Mouse (Mus musculus): Measurements from ENCODE around the gene Hand2. TPM values are rescaled to one million over a fixed set of nuclear protein-coding genes. Genes with fewer than 3 reads are reported as not detected.

The Hand2 gene
- polyA plus RNA-seq, 1 experiment from 2014 or later: not detected

GRCm38 (mm10) chr8:57330106-57330505 lies 9.3 kb downstream of the Hand2 start:
- Histone ChIP-seq H3K4me3 (ENCODE audit: inconsistent target) (no peak overlapping the region), H3K36me3 (ENCODE audit: inconsistent target) (no peaks in the 10 kb centered on the region)

GRCm38 (mm10) chr8:57331727-57332630 lies 11.2 kb downstream of the Hand2 start:
- Histone ChIP-seq H3K36me3 (ENCODE audit: inconsistent target) (no peaks in the 10 kb centered on the region), H3K27ac (no peak overlapping the region), H3K4me3 (ENCODE audit: inconsistent target) (no peak overlapping the region), H3K79me2 (ENCODE audit: inconsistent target) (no peaks in the 10 kb centered on the region)
- WGBS (ENCODE audit: missing documents): 7% methylated on average over 28 of the region's 29 CpGs

More at GRCm38 (mm10) chr8:57330106-57330505, 9.3 kb downstream of the Hand2 start:
- WGBS (ENCODE audit: missing documents): 57% methylated on average over 2 of the region's 2 CpGs
- H3K27ac ChIP-seq: no peak overlapping the region
- H3K79me2 ChIP-seq (ENCODE audit: inconsistent target): no peaks in the 10 kb centered on the region

- WGBS (ENCODE audit: missing documents): 4% methylated on average over 26 of the region's 26 CpGs
- no peak overlapping the region for H3K27ac ChIP-seq
- H3K4me3 ChIP-seq (ENCODE audit: inconsistent target): no peak overlapping the region
- H3K36me3 ChIP-seq (ENCODE audit: inconsistent target): no peaks in the 10 kb centered on the region
- no peaks in the 10 kb centered on the region for H3K79me2 ChIP-seq (ENCODE audit: inconsistent target)
Measured at GRCm38 (mm10) chr8:57332676-57333482, 12.1 kb downstream of the Hand2 start.

- H3K4me3 ChIP-seq (ENCODE audit: inconsistent target): no peak overlapping the region
- 5% methylated on average over 9 of the region's 9 CpGs for WGBS (ENCODE audit: missing documents)
- no peaks in the 10 kb centered on the region for H3K79me2 ChIP-seq (ENCODE audit: inconsistent target)
- no peak overlapping the region for H3K27ac ChIP-seq
- no peaks in the 10 kb centered on the region for H3K36me3 ChIP-seq (ENCODE audit: inconsistent target)
Measured at GRCm38 (mm10) chr8:57333483-57333770, 12.6 kb downstream of the Hand2 start.

- WGBS (ENCODE audit: missing documents): 2% methylated on average over 41 of the region's 41 CpGs
- Histone ChIP-seq H3K36me3 (ENCODE audit: inconsistent target) (no peaks in the 10 kb centered on the region), H3K4me3 (ENCODE audit: inconsistent target) (no peak overlapping the region), H3K79me2 (ENCODE audit: inconsistent target) (no peaks in the 10 kb centered on the region), H3K27ac (no peak overlapping the region)
Measured at GRCm38 (mm10) chr8:57333795-57334551, 13.2 kb downstream of the Hand2 start.

- H3K27ac ChIP-seq: no peak overlapping the region
- H3K4me3 ChIP-seq (ENCODE audit: inconsistent target): no peak overlapping the region
- 5% methylated on average over 5 of the region's 5 CpGs for WGBS (ENCODE audit: missing documents)
- H3K36me3 ChIP-seq (ENCODE audit: inconsistent target): no peaks in the 10 kb centered on the region
- H3K79me2 ChIP-seq (ENCODE audit: inconsistent target): no peaks in the 10 kb centered on the region
Measured at GRCm38 (mm10) chr8:57334714-57335113, 13.9 kb downstream of the Hand2 start.

DNA sequence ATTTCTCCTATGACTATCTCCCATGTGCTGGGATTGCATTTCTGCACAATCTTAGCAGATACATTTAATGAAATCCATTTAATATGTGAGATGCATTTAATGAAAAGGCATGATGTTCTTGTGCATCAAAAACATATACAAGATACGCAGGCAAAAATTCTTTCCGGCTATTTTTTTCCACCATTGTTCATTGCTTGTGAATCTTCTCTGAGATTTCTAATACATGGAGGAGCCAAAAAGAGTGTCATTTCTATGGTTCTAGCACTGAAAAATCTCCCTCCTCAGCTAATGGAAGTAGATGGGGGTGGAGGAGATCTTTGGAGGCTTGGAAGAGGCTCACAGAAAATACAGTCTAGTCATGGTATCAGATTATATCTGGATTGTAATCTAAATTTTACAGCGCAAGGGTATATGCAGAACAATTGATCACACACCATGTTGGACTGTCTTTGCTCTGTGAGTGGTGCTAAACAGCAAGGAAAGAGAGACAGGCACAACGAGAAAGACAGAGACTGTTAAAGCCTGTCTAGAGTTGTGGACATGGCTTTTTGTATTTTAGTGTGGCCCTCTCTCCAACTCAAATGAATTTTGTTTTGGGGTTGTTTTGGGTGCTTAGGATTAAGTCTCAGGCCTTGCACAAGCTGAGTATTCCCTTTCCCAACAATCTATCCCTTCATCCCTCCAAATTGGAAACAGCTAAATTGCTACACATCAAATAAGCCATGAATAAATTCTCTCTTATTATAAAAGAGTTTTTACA lies 16.7 kb downstream of the Hand2 start:
- no peaks in the 10 kb centered on the region for H3K36me3 ChIP-seq (ENCODE audit: inconsistent target)
- H3K79me2 ChIP-seq (ENCODE audit: inconsistent target): no peaks in the 10 kb centered on the region
- no peak overlapping the region for H3K4me3 ChIP-seq (ENCODE audit: inconsistent target)
- WGBS (ENCODE audit: missing documents): 65% methylated on average over 4 of the region's 4 CpGs
- no peak overlapping the region for H3K27ac ChIP-seq

- Histone ChIP-seq H3K27ac (no peak overlapping the region), H3K79me2 (ENCODE audit: inconsistent target) (no peaks in the 10 kb centered on the region), H3K36me3 (ENCODE audit: inconsistent target) (no peaks in the 10 kb centered on the region), H3K4me3 (ENCODE audit: inconsistent target) (no peak overlapping the region)
- 49% methylated on average over 14 of the region's 14 CpGs for WGBS (ENCODE audit: missing documents)
Measured at GRCm38 (mm10) chr8:57339711-57340650, 19.2 kb downstream of the Hand2 start.

GRCm38 (mm10) chr8:57340840-57341540 lies 20.2 kb downstream of the Hand2 start:
- 6% methylated on average over 41 of the region's 41 CpGs for WGBS (ENCODE audit: missing documents)
- Histone ChIP-seq H3K36me3 (ENCODE audit: inconsistent target) (no peaks in the 10 kb centered on the region), H3K79me2 (ENCODE audit: inconsistent target) (no peaks in the 10 kb centered on the region), H3K4me3 (ENCODE audit: inconsistent target) (no peak overlapping the region), H3K27ac (no peak overlapping the region)

GRCm38 (mm10) chr8:57341541-57341840 lies 20.7 kb downstream of the Hand2 start:
- Histone ChIP-seq H3K79me2 (ENCODE audit: inconsistent target) (no peaks in the 10 kb centered on the region), H3K4me3 (ENCODE audit: inconsistent target) (no peak overlapping the region), H3K27ac (no peak overlapping the region), H3K36me3 (ENCODE audit: inconsistent target) (no peaks in the 10 kb centered on the region)
- WGBS (ENCODE audit: missing documents): 32% methylated on average over 5 of the region's 6 CpGs

GRCm38 (mm10) chr8:57342386-57343090 lies 21.8 kb downstream of the Hand2 start:
- no peaks in the 10 kb centered on the region for H3K79me2 ChIP-seq (ENCODE audit: inconsistent target)
- 37% methylated on average over 10 of the region's 12 CpGs for WGBS (ENCODE audit: missing documents)
- no peak overlapping the region for H3K27ac ChIP-seq
- no peaks in the 10 kb centered on the region for H3K36me3 ChIP-seq (ENCODE audit: inconsistent target)
- no peak overlapping the region for H3K4me3 ChIP-seq (ENCODE audit: inconsistent target)

- Histone ChIP-seq H3K36me3 (ENCODE audit: inconsistent target) (no peaks in the 10 kb centered on the region), H3K79me2 (ENCODE audit: inconsistent target) (no peaks in the 10 kb centered on the region), H3K4me3 (ENCODE audit: inconsistent target) (no peak overlapping the region), H3K27ac (no peak overlapping the region)
- WGBS (ENCODE audit: missing documents): 23% methylated on average over 6 of the region's 6 CpGs
Measured at GRCm38 (mm10) chr8:57343731-57344315, 23.0 kb downstream of the Hand2 start.

Data from macrophage (primary cell).